Mouse (Mus musculus) hindbrain, embryonic 12.5 days (tissue): Measurements from ENCODE around the gene Mfsd2b. TPM values are rescaled to one million over a fixed set of nuclear protein-coding genes. Genes with fewer than 3 reads are reported as not detected.
A peak's percentile ranks its signal among the peaks of the same experiment; 100 is the strongest.

Experiments
- ATAC-seq: fragments of 200-750 bp; cut with Nextera tagmentation; 2 replicates; pipeline ENCODE4 v1.8.0; 2017; ENCODE audit warnings: moderate TSS enrichment; ENCODE audit not compliant: low FRiP score
- H3K27ac ChIP-seq: fragments of 300-500 bp; sonication (generic); 2 replicates; pipeline ENCODE4 v1.5.1; 2016; ENCODE audit warnings: mild to moderate bottlenecking
- H3K27me3 ChIP-seq: fragments of 300-500 bp; sonication (generic); 2 replicates; pipeline ENCODE4 v1.6.1; 2016; ENCODE audit warnings: mild to moderate bottlenecking
- H3K36me3 ChIP-seq: fragments of 300-500 bp; sonication (generic); 2 replicates; pipeline ENCODE4 v1.6.1; 2016; ENCODE audit warnings: mild to moderate bottlenecking
- H3K4me1 ChIP-seq: fragments of 300-500 bp; sonication (generic); 2 replicates; pipeline ENCODE4 v1.6.1; 2016
- H3K4me2 ChIP-seq: fragments of 300-500 bp; sonication (generic); replicated peaks from 2 replicates; pipeline ENCODE4 v1.6.1; 2016; ENCODE audit warnings: mild to moderate bottlenecking
- H3K4me3 ChIP-seq: fragments of 300-500 bp; sonication (generic); 2 replicates; pipeline ENCODE4 v1.5.1; 2016; ENCODE audit warnings: mild to moderate bottlenecking
- H3K9ac ChIP-seq: fragments of 300-500 bp; sonication (generic); 2 replicates; pipeline ENCODE4 v1.6.1; 2016; ENCODE audit warnings: mild to moderate bottlenecking, moderate library complexity
- H3K9me3 ChIP-seq: fragments of 300-500 bp; sonication (generic); replicated peaks from 2 replicates; pipeline ENCODE4 v1.6.1; 2016; ENCODE audit warnings: mild to moderate bottlenecking
- WGBS: fragments of 180-500 bp; shearing (Covaris S2); methylation state at CpG from one replicate; pipeline ENCODE4 v1.1.7; 2016; 5-methylcytosine and 5-hydroxymethylcytosine counted together
- polyA plus RNA-seq: library from polyadenylated mRNA; unstranded; fragments of >200 nt; fragmentation: Nextera tagmentation; extraction: Ambion mirVana; gene quantifications from 2 replicates; pipeline ENCODE4 v1.2.1, GENCODE M21; 2016

The Mfsd2b gene
- polyA plus RNA-seq, 1 experiment from 2014 or later: 3.4 TPM

DNA sequence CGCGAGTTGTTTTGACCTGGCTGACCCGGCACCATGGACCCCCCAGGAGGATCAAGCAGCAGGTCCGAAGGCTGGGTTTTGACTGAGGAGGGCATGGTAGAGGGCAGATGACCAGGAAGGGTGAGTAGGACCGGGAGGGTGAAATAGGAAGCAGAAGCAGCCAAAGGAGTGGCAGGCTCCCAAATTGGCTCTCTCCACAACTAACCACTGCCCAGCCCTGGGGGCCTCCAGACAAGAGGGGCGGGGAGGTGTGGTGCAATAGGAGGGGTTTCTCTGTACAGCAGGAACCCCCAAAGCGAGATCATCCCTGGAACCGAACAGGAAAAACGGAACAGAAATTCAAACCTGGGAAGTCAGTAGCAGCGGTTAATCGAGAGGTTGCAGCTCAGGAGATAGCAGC lies 33.4 kb downstream of the Mfsd2b start:
- peaks cover 18% of the 10 kb centered on the region for H3K4me1 ChIP-seq
- peak overlapping the region; percentile 79 for H3K4me3 ChIP-seq
- 0% methylated on average over 11 of the region's 11 CpGs for WGBS
- 0 out of 2 replicates have a peak, but pooled peaks have one; percentile 3 for ATAC-seq
- H3K36me3 ChIP-seq: no peaks in the 10 kb centered on the region
- peak overlapping the region; percentile 78 for H3K9ac ChIP-seq
- no peaks in the 10 kb centered on the region for H3K9me3 ChIP-seq
- H3K27me3 ChIP-seq: peaks cover 25% of the 10 kb centered on the region
- H3K4me2 ChIP-seq: peak overlapping the region; percentile 92
- no peak overlapping the region for H3K27ac ChIP-seq

DNA sequence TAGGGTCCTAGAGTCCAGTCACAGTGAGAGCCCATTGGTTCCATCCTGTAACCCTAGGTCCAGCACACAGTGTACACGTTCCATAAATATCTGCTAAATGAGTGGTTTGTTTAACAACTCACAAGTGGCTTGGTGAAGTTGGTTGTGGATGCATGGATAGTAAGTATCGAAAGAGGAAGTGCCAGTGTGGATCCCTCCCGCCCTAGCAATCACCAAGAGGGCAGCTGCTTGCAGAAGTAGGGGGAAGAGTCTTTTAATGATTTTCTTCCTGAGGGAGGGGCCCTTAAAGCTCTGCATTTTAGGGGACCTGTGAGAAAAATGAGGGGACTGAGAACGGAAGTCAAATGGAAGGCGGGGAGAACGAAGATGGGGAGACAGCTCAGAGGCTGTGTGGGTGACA lies 34.1 kb downstream of the Mfsd2b start:
- Histone ChIP-seq H3K4me2 (peak overlapping the region; percentile 92; the same call in 1 of the 2 replicates), H3K4me3 (no peak overlapping the region)

DNA sequence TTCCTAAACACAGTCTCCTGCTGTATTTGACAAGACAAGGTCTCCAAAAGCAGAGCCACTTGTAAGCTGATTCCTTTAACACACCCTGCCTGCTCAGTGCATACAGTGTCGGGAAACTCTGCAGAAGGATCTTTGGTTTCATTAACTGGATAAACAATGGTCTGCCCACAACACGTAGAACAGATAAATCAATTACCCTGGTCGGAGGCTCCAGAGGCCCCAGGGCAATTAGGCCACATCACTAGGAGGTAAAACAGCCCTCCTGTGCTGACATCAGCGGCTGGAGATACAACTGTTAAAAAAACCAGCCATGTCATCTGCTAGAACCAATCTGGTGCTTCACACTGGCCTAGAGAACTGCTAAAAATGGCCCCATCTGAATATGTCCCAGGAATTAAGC lies 37.2 kb downstream of the Mfsd2b start:
- no peak for ATAC-seq
- Histone ChIP-seq H3K27ac (no peak overlapping the region), H3K4me1 (peaks cover 6% of the 10 kb centered on the region), H3K36me3 (peaks cover 4% of the 10 kb centered on the region; the same call in 1 of the 2 replicates), H3K4me2 (no peak overlapping the region), H3K27me3 (peaks cover 17% of the 10 kb centered on the region), H3K9ac (no peak overlapping the region), H3K4me3 (no peak overlapping the region), H3K9me3 (no peaks in the 10 kb centered on the region)
- WGBS: 61% methylated on average over 4 of the region's 4 CpGs

More for the DNA sequence above, 34.1 kb downstream of the Mfsd2b start:
- Histone ChIP-seq H3K9ac (no peak overlapping the region), H3K27ac (no peak overlapping the region), H3K27me3 (peaks cover 25% of the 10 kb centered on the region), H3K36me3 (no peaks in the 10 kb centered on the region), H3K9me3 (no peaks in the 10 kb centered on the region), H3K4me1 (peaks cover 18% of the 10 kb centered on the region)
- no peak for ATAC-seq
- 62% methylated on average over 6 of the region's 6 CpGs for WGBS

- no peaks in the 10 kb centered on the region for H3K27me3 ChIP-seq
- no peak overlapping the region for H3K4me2 ChIP-seq
- peaks cover 69% of the 10 kb centered on the region for H3K36me3 ChIP-seq
- no peak overlapping the region for H3K4me3 ChIP-seq
- no peak overlapping the region for H3K9ac ChIP-seq
- no peaks in the 10 kb centered on the region for H3K4me1 ChIP-seq
- WGBS: 73% methylated on average over 3 of the region's 3 CpGs
- no peak overlapping the region for H3K27ac ChIP-seq
- no peaks in the 10 kb centered on the region for H3K9me3 ChIP-seq
- no peak for ATAC-seq
These were observed 46.9 kb downstream of the Mfsd2b start for GRCm38 (mm10) chr12:4827256-4827655.

DNA sequence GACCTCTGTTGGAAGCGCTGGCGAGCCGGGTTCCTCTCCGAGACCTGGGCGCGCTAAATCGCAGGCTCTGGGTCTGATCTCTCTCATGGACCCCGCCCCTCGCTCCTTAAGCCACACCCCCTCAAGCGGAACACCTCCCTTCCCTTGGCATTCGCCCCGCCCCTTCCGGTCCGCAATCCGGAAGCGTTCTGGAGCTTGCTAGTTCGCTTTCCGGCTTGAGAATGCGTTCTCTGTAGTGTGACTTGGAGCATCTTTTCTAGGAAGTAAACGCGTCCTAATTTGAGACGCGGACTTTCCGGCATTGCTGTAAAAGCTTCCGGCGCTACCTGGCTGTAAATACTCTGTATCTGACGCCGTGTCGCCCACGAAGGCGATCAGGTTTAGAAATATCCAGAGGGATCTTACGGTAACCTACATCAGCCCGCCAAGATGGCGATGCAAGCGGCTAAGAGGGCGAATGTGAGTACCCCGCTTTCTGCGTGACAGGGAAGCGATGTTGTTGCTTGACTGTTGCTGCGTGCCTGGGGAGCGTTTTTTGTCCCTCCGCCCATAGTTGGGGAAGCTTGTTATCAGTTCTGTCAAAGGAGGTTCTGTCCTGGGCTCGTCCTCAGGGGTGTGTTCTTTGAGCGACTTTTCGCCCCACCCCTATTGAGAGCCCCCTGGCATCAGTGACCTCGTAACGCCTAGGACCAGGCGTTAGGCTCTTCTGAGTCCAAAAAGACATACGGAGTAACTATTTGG lies 56.6 kb downstream of the Mfsd2b start, which contains the start of gene Sf3b6:
Gene Sf3b6 (plus strand): TSS at position 184 of the 741 bp plus-strand sequence.
- peak; percentile 99 for ATAC-seq
- no peaks in the 10 kb centered on the region for H3K9me3 ChIP-seq
- H3K36me3 ChIP-seq: peaks cover 17% of the 10 kb centered on the region
- peak within 1 kb of the TSS; percentile 74 for H3K4me3 ChIP-seq
- no peaks in the 10 kb centered on the region for H3K27me3 ChIP-seq
- under 1% methylated on average over 49 of the region's 49 CpGs for WGBS
- H3K27ac ChIP-seq: peak within 1 kb of the TSS; percentile 88
- peaks cover 15% of the 10 kb centered on the region for H3K4me1 ChIP-seq
- peak within 1 kb of the TSS; percentile 83 for H3K4me2 ChIP-seq
- H3K9ac ChIP-seq: peak within 1 kb of the TSS; percentile 78

DNA sequence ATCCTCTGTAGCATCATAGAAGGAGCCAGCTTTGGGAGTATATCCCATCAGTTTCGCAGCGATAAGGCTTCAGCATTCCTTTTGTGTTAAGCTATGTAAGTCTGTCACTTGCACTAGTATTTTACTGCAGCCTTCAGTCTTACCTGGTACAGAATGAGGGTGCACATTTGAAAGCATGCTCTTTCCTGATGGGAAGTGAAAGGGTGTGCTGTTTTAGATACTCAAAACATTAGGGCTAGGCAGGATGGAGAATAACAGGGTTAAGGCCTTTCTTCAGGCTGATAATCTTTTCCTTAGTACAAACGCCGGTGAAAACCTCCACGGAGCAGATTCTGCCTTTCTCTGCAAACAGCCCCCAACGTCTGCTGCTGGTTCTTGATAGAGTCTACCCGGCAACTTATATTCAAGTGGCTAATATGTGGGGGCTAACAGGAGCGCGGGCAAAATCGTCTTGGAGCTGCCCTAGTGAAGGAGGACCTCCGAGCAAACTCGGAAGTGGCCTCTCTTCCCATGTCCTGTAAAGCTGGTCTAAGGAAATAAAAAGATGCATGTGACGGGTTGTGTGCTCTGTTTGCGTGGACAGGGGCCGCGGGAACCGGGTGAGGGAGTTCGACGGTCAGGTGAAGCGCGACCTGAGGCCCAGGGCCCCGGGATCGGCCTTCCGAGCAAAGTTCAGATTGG lies 57.3 kb downstream of the Mfsd2b start:
- ATAC-seq: peak; percentile 89
- H3K4me1 ChIP-seq: peaks cover 15% of the 10 kb centered on the region
- no peaks in the 10 kb centered on the region for H3K9me3 ChIP-seq
- peak overlapping the region; percentile 88 for H3K27ac ChIP-seq
- peak overlapping the region; percentile 78 for H3K9ac ChIP-seq
- 0 out of 2 replicates have a peak, but pooled peaks cover 2% of the 10 kb centered on the region for H3K27me3 ChIP-seq
- 10% methylated on average over 24 of the region's 24 CpGs for WGBS
- H3K4me2 ChIP-seq: peak overlapping the region; percentile 83
- H3K36me3 ChIP-seq: peaks cover 11% of the 10 kb centered on the region
- H3K4me3 ChIP-seq: peak overlapping the region; percentile 74

- no peak for ATAC-seq
- H3K27ac ChIP-seq: no peak overlapping the region
- no peak overlapping the region for H3K4me3 ChIP-seq
- H3K9me3 ChIP-seq: no peaks in the 10 kb centered on the region
- WGBS: 87% methylated on average over 4 of the region's 4 CpGs
- no peaks in the 10 kb centered on the region for H3K36me3 ChIP-seq
- H3K4me1 ChIP-seq: peaks cover 12% of the 10 kb centered on the region
- 0 out of 2 replicates have a peak, but pooled peaks cover 2% of the 10 kb centered on the region for H3K27me3 ChIP-seq
- H3K9ac ChIP-seq: no peak overlapping the region
- no peak overlapping the region for H3K4me2 ChIP-seq
These were observed 60.5 kb downstream of the Mfsd2b start for GRCm38 (mm10) chr12:4813636-4814035.

Other genes with a start within 250 kb of the Mfsd2b start
- gene Fam228a, start 135.9 kb downstream of the Mfsd2b start, polyA plus RNA-seq: 0.33 and 0.35 TPM in 2 replicates
- 5.8 and 7.4 TPM in 2 replicates for gene Pfn4, start 105.3 kb downstream of the Mfsd2b start, polyA plus RNA-seq
- 4.1 and 5.2 TPM in 2 replicates for gene Fam228b, start 105.1 kb downstream of the Mfsd2b start, polyA plus RNA-seq
- 303 and 327 TPM in 2 replicates for gene Sf3b6, start 56.8 kb downstream of the Mfsd2b start, polyA plus RNA-seq
- 13.4 and 18.6 TPM in 2 replicates for gene Fkbp1b, start 32.8 kb downstream of the Mfsd2b start, polyA plus RNA-seq
- 17.1 and 19.8 TPM in 2 replicates for gene Wdcp, start 31.1 kb downstream of the Mfsd2b start, polyA plus RNA-seq
- 36.0 and 38.9 TPM in 2 replicates for gene Ubxn2a, start 33.3 kb upstream of the Mfsd2b start, polyA plus RNA-seq
- gene Atad2b, start 43.0 kb upstream of the Mfsd2b start, polyA plus RNA-seq: 25.8 and 28.2 TPM in 2 replicates